7 mouse cellular contexts compared by ENCODE assay signal in genomic region chr14:122079428-122079827, GRCm38 (mm10). TPM values are rescaled to one million over a fixed set of nuclear protein-coding genes. Genes with fewer than 3 reads are reported as not detected.
A peak's percentile ranks its signal among the peaks of the same experiment; 100 is the strongest.
DNase-seq lines count a peak whose midpoint lies in the region; ATAC-seq lines count a peak whose summit lies in the region.

No protein-coding gene starts in this region.

- H3K36me3 ChIP-seq in midbrain, embryonic 14.5 days (ENCODE audit: control insufficient read depth, insufficient read depth, low read length): no peaks in the 10 kb centered on the region
- no peaks in the 10 kb centered on the region for H3K36me3 ChIP-seq in midbrain, embryonic 15.5 days (replicated peaks)

- no peak for ATAC-seq in midbrain, embryonic 14.5 days (ENCODE audit: low FRiP score, low TSS enrichment)
- ATAC-seq in midbrain, embryonic 15.5 days (replicated peaks): no peak

- 56% methylated on average over 6 of the region's 6 CpGs for WGBS in midbrain, embryonic 14.5 days
- 44% methylated on average over 6 of the region's 6 CpGs for WGBS in midbrain, embryonic 15.5 days

- DNase-seq in midbrain, embryonic 14.5 days: peak; percentile 20
- peak; percentile 80 for DNase-seq in ZHBTc4 (ENCODE audit: low read depth, low spot score)
- DNase-seq in cerebellum, postnatal 36 days: peak; percentile 56 to 59
- peak; percentile 75 for DNase-seq in kidney, adult 9 months
- peak; percentile 50 for DNase-seq in lung, postnatal 25 days (ENCODE audit: low spot score)
- DNase-seq in testis, postnatal 10 days (ENCODE audit: low spot score): peak; percentile 90

- no peak overlapping the region for H3K27ac ChIP-seq in midbrain, embryonic 14.5 days (replicated peaks; ENCODE audit: low read depth, low read length)
- no peak overlapping the region for H3K27ac ChIP-seq in midbrain, embryonic 15.5 days

- no peaks in the 10 kb centered on the region for H3K9me3 ChIP-seq in midbrain, embryonic 14.5 days (ENCODE audit: control insufficient read depth, low read length)
- H3K9me3 ChIP-seq in midbrain, embryonic 15.5 days: no peaks in the 10 kb centered on the region

- no peak overlapping the region for H3K9ac ChIP-seq in midbrain, embryonic 14.5 days (replicated peaks; ENCODE audit: low read length)
- no peak overlapping the region for H3K9ac ChIP-seq in midbrain, embryonic 15.5 days

- no peak overlapping the region for H3K4me3 ChIP-seq in midbrain, embryonic 14.5 days (replicated peaks; ENCODE audit: low read depth, low read length)
- H3K4me3 ChIP-seq in midbrain, embryonic 15.5 days: no peak overlapping the region

- H3K4me1 ChIP-seq in midbrain, embryonic 14.5 days (ENCODE audit: control insufficient read depth, insufficient read depth, low read length): no peaks in the 10 kb centered on the region
- H3K4me1 ChIP-seq in midbrain, embryonic 15.5 days: no peaks in the 10 kb centered on the region

- H3K4me2 ChIP-seq in midbrain, embryonic 14.5 days (ENCODE audit: low read length): no peak overlapping the region
- H3K4me2 ChIP-seq in midbrain, embryonic 15.5 days: no peak overlapping the region

- H3K27me3 ChIP-seq in midbrain, embryonic 14.5 days (ENCODE audit: control insufficient read depth, insufficient read depth, low read length): no peaks in the 10 kb centered on the region
- no peaks in the 10 kb centered on the region for H3K27me3 ChIP-seq in midbrain, embryonic 15.5 days (replicated peaks)

RNA-seq across cellular contexts. Expression of gene Tm9sf2, which starts 27.4 kb away (rescaled TPM):
- 86.9 and 124 TPM in 2 replicates for polyA plus RNA-seq in midbrain, embryonic 14.5 days (2014; fragmentation: Nextera tagmentation; extraction: Ambion mirVana)
- polyA plus RNA-seq in midbrain, embryonic 15.5 days (2015; fragmentation: Nextera tagmentation; extraction: Ambion mirVana): 102 and 106 TPM in 2 replicates

RNA-seq across cellular contexts. Expression of gene Timm8a2, which starts 45.0 kb away (rescaled TPM):
- polyA plus RNA-seq in midbrain, embryonic 14.5 days (2014; fragmentation: Nextera tagmentation; extraction: Ambion mirVana): not detected in 2 replicates
- not detected in 2 replicates for polyA plus RNA-seq in midbrain, embryonic 15.5 days (2015; fragmentation: Nextera tagmentation; extraction: Ambion mirVana)

Comparison
In these comparisons a context has a peak if more than half of its experiments do, and no peak if none do; other contexts are left out.
1. DNase-seq: peak in every context shown above with its lines; median percentile 90 in testis, postnatal 10 days; 80 in ZHBTc4; 75 in kidney, adult 9 months; 58 in cerebellum, postnatal 36 days; 50 in lung, postnatal 25 days; 20 in midbrain, embryonic 14.5 days.